Mouse (Mus musculus) thymus, postnatal 0 days (tissue): ENCODE data around the gene Prkag3. TPM values are rescaled to one million over a fixed set of nuclear protein-coding genes. Genes with fewer than 3 reads are reported as not detected.
A peak's percentile ranks its signal among the peaks of the same experiment; 100 is the strongest.

Source experiments
- DNase-seq: peaks from one replicate; pipeline ENCODE4 v3.0.0-alpha.2; 2015; ENCODE audit warnings: low spot score
- polyA plus RNA-seq: library from polyadenylated mRNA; unstranded; fragments of >200 nt; fragmentation: Nextera tagmentation; extraction: Ambion mirVana; gene quantifications from 2 replicates; pipeline ENCODE4 v1.2.1, GENCODE M21; 2015

Gene Prkag3
- polyA plus RNA-seq, 1 experiment from 2014 or later = 0.16 TPM

DNA sequence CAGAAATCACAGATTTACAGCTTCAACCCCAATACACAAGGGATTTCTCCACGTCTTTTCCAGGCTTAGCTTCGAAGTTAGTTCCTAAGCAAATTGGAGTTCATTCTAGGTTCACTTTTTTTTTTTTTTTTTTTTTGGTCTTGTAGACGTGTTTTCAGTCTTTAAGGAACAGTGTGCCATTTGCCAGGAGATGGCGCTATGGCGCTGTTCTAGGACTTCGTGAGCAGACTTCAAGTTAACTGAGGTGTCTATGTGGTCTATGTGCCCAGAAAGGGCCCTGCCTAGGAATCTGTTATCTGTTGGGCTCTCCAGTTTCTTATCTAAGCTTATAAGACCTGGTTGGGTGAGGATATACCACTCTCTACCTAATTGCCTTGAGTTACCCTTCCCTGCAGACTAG is 14.1 kb upstream of the Prkag3 start:
- peak; percentile 78 for DNase-seq

DNA sequence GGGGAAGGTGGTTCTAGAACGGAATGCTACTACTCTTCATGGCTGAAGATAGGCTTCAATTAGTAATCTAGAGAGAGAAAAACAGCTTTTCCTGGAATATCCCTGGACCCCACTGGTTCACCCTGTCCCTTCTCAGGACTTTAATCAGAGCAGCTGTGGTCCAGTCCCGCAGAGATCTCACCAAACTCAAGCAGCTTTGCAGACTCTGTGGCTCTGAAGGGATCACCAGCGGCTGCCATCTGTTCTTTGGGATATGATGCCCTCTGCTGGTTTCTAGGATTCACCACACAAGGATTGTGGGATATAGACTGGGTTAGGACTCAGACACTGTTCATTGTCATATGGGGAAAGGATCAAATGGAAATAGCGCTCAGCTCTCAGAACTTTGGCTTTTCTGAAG is 10.8 kb upstream of the Prkag3 start:
- no peak for DNase-seq

DNA sequence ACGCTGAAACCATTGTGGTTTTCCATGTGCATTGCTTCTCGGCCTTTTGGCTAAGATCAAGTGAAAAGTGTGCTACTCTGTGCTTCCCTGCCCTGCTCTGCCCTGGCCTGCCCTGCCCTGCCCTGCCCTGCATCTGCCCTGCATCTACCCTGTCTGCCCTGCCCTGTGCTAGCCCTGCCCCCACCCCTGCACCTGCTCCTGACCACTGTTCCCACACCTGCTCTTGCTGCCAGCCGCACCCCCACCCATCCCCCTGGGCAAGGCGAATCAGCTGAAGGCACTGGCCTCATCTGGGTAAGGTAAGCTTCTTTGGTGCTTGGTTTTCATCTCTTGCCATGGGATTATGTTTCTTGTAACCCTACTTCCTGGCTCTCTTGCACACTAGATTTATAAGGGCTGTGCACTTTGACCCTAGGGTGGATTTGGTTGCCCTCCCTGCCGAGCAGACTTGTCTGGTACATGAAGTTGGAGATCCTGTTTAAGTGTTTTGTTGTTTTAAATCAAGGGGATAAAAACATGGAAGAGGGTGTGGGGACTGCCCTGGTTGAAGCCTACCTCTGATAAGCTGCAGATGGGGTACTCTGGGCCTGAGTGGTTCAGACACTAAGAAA is 5.3 kb upstream of the Prkag3 start:
- DNase-seq = peak; percentile 17

DNA sequence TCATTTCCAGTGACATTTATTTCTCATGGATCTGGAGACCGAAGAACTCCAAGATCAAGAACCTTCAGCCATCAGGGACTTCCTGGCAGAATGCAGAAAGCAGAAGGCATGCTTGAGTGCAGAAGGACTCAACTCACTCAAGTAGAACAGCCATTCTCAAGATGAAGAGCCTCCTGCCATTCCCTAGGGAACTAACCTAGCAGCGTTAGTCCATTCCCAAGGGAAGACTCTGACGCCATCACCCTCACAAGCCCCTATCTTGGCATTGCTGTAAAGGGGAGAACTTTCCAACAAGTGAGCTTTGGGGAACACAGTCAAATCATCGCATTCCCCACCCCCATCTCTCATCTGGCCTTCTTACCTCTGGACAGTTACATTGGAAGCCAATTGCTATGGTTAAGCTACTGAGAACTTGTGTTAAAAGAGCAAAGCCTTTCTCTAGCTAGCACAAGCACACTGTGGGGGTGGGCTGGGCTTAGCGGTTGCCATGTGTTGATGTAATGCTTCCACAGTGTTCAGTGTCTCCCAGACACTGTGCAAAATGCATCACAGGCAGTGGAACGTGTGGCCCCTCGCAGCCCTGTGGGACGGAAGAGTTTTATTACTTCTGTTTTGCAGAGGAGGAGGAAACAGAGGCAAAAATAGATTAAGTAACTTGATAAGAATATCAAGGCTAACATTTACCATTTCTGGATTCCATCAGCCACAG is 4.4 kb upstream of the Prkag3 start:
- no peak for DNase-seq

DNA sequence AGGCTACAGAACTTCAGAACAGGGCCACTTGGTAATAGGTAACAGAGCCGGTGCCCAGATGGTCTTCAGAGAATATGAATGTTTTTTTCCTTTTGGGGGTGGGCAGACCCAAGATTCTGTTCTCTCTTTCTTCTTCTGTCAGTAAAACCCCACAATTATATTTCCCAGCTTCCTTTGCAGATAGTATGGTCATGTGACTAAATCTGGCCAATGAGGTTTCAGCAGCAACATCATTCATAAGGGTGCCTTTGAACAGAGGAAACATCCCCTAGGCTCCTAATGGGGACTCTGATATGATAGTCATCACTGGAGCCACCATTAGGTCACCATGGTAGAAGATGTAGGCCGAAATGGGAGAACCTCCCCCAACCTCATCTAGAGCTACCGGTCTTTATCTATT is 3.8 kb upstream of the Prkag3 start:
- DNase-seq = no peak

DNA sequence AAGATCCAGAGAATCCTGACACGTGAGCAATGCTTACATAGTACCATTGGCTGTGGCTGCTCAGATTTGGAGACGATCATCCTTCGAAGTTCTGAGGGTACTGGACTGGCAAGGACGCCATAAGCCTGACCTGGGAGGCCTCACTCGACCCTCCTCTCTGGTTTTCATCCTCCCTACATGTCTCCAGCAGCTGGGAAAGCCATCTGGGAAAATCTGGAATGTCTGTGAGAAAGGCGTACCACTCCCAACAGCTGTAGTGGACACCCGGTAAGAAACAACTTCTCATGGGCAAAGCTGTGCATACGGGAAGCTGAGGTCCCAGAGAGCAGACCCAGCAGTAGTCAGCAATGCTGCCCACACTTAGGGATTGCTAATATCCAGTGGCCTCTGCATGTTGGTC is 3.1 kb upstream of the Prkag3 start:
- DNase-seq = no peak

DNA sequence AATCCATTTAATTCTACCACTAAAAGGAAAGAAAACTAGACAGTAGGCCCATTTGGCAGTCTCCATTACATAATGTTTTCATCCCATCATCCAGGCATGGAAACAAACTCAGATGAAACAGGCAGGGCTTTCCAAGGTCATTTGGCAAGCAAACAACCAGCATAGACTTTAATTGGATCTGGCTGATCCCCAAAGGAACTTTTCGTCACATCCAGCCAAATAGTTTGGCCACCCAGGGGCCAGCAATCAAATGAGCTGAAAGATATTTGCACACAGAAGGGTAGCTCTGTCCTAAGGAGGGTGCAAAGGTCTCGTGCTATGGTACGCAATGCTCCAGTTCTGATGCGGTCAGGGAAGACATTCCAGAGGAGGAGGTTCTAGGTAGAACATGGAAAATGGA is 1.7 kb upstream of the Prkag3 start:
- no peak for DNase-seq

DNA sequence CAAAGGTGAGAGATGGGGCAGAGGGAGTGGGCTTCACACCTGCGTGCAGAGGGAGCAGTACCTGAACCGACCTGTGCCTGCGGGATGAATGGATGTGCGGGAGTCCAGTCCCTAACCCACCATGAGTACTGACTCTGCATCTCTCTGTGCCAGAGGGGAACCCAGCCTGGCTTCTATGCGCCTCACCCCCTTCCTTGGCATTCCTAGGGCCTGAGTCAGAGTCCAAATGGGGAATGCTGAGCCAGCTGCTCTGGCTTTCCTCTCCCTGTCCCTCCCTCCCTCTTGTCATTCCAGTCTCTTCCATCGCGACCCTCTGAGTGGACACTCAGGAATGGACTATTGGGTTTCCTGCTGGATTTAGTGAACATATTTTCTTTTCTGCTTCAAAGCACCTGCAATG is 280 bp upstream of the Prkag3 start:
- DNase-seq = no peak

DNA sequence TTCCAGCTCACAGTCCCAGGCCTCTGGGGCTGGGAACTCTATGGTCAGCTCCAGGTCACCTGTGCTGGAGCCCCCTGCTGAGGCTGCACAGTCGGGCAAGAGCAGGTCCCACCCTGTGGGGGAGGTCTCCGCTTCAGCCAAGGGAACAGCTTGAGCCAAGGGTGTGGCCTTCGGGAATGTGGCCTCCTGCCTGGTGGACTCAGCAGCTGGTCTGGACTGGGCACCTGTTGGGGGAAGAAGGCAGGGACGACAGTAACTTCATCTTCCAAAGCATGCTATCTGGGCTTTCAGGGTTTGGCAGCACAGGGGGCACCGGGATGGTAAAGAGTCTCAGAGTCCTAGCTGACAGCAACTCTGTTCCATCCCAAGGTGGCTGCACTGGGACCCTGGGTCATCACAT is 1.7 kb downstream of the Prkag3 start:
- DNase-seq = no peak

DNA sequence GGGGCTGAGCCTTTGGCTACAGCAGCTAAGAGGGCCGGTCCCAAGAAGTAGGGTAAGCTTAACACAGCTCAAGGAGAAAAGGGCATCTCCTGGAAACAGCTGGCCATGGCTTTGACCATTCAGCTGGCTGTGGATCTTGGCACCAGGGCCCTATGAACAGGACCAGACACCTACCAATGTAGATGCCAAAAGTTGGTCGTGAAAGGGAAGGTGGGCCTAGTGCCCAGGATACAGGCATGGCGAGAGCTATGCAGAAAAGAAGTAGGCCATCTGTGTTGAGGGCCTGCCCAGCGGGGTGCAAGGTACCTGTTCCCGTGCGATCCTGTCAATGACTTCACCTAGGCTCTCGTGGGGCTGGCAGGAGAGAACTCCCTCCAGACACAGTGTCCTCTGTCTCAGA is 8.2 kb downstream of the Prkag3 start:
- DNase-seq = no peak

DNA sequence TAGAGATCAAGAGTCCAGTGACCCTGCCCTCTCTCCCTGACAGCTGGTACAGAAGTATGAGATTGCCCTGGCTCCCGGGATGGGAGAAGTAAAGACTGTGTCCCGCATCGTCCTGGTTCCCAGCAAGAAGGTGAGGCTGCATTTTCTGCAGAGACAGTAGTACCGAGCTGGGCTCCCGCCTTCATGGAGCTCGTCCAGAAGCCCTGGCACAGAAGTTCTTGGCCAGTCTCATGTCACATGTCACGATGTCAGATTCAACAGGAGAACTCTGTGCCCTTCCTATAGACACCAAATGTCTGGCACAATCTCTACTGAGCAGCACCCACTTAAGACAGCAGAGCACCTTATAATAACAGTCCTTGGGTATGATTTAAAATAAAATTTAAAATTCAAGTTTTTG is 11.5 kb downstream of the Prkag3 start:
- no peak for DNase-seq

DNA sequence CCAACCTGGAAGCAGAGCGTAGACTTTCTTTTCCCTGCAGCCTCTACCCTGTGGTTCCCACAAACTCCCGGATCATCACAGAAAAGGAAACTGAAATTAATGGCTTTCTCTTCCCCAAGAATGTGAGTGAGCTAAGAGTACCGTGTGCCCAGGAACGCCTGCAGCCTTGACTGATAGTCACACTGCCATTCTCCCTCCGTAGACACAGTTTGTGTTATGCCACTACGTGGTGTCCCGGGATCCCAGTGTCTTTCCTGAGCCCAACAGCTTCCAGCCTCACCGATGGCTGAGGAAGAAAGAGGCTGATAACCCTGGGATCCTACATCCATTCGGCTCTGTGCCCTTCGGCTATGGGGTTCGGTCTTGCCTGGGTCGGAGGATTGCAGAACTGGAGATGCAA is 12.0 kb downstream of the Prkag3 start:
- DNase-seq = no peak

DNA sequence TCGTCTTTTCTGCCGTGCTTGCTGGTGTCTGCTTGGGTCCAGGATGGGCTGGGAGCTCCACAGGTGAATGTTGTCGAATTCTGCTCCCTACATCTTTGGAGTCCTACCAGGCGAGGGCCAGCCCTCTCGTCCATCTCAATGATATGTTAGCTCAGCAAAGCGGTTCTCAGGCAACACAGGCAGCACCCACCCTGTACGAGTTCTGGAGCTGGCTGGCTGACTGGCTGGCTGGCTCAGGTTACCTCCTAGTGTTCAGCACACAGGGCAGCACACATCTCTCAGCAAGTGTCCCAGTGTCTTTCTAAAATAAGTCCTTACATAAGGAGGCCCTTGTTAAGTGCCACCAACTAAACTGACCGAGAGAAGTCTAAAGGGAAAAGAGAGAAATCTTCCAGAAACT is 20.6 kb downstream of the Prkag3 start:
- DNase-seq = no peak

DNA sequence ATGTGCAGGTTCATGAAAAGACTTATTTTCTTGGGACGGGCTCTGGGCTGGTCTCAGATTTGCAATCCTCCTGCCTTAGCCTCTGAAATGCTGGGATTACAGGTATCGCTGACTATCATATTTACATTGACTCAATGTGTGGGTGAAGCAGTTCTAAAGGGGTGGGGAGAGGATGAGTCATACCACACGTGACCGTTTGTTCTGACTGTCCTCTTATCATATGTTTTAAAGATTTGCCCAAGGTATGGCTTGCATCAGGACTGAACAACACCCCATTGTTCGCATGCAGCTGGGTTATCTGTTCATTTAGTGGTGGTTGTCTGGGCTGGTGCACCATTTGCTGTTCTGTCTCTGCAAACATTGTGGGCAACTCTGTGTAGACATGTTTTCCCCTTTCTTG is 22.3 kb downstream of the Prkag3 start:
- DNase-seq = no peak

DNA sequence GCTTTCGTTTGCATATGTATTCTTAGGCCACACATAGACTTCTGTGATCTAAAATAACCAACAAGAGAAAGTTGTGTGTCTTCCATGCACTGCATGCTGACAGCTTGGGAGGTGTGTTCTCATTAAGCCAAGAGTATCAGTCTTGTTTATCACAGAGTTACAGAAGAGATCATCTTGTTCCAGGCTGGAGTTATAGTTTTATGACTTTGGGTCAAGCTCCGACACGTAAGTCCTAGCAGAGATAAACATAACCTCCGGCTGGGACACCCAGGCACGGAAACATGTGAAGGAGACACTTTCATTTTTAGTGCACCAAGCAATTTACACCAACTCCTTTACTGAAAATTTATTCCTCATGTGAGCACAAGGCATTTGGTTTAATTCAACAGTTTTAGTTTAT is 22.9 kb downstream of the Prkag3 start:
- DNase-seq = no peak

DNA sequence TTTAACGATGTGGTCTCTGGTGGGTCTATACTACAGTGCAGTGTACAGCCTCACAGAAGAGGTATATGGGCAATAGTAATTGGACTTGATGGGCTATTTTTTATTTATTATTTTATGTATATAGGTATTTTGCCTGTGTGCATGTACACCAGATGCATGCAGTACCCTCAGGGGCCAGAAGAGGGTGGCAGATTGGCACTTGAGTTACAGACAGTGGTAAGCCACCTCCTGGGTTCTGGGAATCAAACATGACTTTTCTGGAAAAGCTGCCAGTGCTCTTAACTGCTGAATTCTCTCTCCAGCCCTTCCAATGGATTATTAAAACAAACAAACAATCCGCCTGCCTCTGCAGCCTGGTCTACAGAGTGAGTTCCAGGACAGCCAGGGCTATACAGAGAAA is 25.3 kb downstream of the Prkag3 start:
- DNase-seq = no peak

DNA sequence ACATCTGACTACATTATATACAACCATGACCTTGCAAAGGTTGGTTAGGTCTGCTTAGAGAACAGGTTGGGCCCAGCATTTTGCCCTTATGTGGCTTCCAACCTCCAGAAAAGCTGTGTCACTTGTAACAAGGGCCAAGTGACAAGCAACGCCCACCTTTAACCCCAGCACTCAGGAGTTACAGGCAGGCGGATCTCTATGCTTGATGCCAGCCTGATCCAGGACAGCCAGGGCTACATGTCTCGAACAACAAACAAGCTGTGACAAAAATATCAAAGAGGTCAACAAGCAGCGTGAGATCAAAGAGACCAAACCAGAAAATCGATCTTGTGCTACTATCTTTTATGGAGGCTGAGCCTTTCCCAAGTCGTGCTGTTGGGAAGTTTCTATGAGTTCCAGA is 27.4 kb downstream of the Prkag3 start:
- DNase-seq = no peak

DNA sequence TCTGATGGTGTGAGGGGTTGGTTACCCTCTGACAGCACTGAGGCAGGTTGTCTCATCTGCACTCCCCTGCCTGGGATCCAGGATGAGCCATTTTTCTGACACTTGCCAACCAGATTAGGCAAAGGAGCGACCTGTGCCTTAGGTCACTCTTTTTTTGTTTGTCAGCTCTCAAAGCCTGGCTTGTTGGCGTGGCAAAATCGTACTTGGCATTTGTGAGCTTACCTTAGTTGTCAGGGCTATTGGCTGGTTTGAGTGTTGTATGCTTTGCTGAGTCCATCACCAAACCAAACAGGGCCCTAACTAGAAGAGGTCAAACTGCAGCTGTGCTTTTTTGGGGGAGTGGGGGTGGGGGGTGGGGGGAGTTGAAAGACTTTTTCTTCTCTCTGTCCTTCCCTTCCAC is 29.7 kb downstream of the Prkag3 start:
- no peak for DNase-seq

DNA sequence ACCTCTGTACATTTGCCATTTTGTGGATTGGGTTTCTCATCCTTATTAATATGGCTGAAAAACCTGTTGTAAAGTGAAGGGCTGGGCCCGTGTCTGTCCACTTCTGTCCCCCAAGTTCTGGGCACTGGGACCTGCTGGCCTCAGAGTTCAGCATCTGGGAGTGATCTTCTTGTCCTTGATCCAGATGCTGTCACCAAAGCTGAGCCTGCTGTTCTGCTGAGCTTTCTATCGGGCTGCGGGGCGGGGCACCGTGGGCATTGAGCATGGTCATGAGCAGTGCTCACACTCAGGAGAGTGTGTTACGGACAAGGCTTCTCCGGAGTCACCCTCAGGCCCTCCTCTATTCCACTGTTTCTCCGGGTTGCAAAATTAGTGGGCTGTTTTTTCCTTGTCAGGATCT is 30.9 kb downstream of the Prkag3 start:
- DNase-seq = no peak

DNA sequence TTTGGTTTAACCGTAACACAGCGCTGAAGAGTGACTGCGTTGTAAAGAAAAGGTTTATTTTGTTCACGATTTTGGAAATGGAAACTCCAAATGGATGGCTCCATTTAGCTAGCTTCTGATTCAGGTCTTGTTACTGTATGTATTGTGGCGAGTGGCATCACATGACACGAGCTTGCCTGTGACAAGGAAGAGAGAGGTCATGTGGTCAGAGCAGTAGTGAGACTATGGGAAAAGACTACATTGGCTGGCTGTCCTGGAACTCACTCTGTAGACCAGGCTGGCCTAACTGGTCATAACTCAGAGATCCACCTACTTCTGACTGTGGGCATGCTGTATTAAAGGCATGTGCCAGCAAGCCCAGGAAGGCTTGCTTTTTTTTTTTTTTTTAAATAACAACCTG is 33.1 kb downstream of the Prkag3 start:
- no peak for DNase-seq

DNA sequence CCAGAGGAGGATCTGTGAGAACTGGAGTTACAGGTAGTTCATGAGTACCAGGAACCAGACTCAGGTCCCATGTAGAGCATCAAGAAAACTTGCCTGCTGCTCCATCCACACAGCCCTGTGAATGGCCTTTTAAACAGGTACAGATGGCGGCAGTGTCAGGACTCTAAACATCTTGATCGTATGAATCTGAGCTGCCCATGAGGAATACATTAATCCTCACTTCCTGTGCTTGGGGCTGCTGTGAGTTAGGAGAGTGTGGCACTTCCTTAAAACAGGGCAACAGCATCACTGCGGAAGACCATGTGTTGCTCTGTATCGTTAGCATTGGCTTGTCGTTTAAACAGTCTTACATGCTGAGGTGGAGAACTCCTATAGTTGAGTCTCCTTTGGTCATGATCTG is 33.6 kb downstream of the Prkag3 start:
- no peak for DNase-seq

DNA sequence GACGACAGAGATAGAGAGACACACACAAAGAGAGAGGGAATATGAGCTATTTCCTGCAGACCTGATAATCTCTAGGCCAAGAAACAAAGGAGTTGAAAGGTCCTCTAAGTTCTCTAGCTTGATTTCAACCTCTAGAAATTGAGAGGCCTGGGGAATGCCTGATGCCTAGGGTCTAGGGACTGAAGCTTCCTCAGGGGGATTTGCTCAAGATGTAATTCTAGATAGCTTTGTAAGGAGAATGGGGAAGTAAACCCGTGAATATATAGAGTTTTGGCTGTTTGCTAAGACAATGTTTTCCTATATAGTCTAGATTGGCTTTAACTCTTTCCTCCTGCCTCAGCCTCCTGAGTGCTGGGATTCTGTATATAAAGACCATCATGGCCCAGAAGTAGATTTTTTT is 34.1 kb downstream of the Prkag3 start:
- DNase-seq = no peak

DNA sequence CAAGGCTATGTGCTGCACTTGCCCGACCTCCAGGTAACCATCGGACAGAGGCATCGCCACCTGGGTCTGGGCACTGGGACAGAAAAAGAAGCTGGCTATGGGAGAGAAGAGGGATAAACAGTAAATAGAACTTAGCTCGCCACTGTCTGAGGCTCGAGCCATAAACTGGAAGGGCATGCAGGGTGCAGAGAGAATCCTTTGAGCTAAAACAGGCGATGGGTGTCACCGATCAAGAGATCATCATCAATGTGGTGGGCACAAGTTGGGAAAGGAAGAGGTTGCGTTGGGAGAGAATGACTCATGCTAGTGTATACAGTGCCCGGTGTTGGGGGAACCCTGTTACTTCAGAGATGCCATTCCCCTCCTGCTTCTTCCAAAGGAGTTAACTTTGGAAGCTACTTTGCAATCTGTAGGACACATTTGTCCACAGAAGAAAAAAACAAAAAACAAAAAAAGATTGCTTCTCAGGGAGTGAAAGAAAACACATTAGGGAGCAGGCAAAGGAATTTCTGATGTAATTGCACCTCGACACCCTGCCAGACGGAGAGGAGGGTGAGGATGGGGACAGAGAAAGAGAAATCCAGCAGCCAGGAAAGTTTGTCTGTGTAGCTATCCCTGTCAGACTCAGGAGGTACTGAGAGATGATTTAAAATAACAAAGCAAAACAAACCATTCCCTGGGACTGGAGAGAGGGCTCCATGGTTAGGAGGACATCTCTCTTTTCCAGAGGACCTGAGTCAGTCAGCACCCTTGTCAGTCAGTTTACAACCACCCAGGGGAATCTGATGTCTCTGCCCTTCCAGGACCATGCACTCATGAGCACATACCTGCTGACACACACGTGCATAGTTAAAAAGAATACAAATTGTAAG is 34.9 kb downstream of the Prkag3 start:
- DNase-seq = no peak
